Mouse (Mus musculus) midbrain, embryonic 16.5 days (tissue): ENCODE data around the gene Aup1. TPM values are rescaled to one million over a fixed set of nuclear protein-coding genes. Genes with fewer than 3 reads are reported as not detected.

ENCODE experiments used
- ATAC-seq: fragments of 200-750 bp; cut with Nextera tagmentation; 2 replicates; pipeline ENCODE4 v1.8.0; 2017; ENCODE audit warnings: moderate TSS enrichment
- H3K27ac ChIP-seq: fragments of 300-500 bp; sonication (generic); 2 replicates; pipeline ENCODE4 v1.5.1; 2014; ENCODE audit warnings: mild to moderate bottlenecking, low read length, mixed read lengths
- H3K27me3 ChIP-seq: fragments of 300-500 bp; sonication (generic); 2 replicates; pipeline ENCODE4 v1.6.1; 2014; ENCODE audit warnings: low read depth, low read length, mixed read lengths; ENCODE audit not compliant: control insufficient read depth, insufficient read depth
- H3K36me3 ChIP-seq: fragments of 300-500 bp; sonication (generic); 2 replicates; pipeline ENCODE4 v1.6.1; 2014; ENCODE audit warnings: mild to moderate bottlenecking, low read length, moderate library complexity, mixed read lengths; ENCODE audit not compliant: control insufficient read depth, insufficient read depth
- H3K4me1 ChIP-seq: fragments of 300-500 bp; sonication (generic); 2 replicates; pipeline ENCODE4 v1.6.1; 2014; ENCODE audit warnings: mild to moderate bottlenecking, low read length, mixed read lengths; ENCODE audit not compliant: control insufficient read depth, insufficient read depth
- H3K4me2 ChIP-seq: fragments of 300-500 bp; sonication (generic); 2 replicates; pipeline ENCODE4 v1.6.1; 2014; ENCODE audit warnings: mild to moderate bottlenecking, low read length, mixed read lengths
- H3K4me3 ChIP-seq: fragments of 300-500 bp; sonication (generic); 2 replicates; pipeline ENCODE4 v1.5.1; 2014; ENCODE audit warnings: low read depth, mild to moderate bottlenecking, low read length, moderate library complexity, mixed read lengths
- H3K9ac ChIP-seq: fragments of 300-500 bp; sonication (generic); 2 replicates; pipeline ENCODE4 v1.6.1; 2014; ENCODE audit warnings: low read depth, low read length, mixed read lengths
- H3K9me3 ChIP-seq: fragments of 300-500 bp; sonication (generic); replicated peaks from 2 replicates; pipeline ENCODE4 v1.6.1; 2014; ENCODE audit warnings: mild to moderate bottlenecking, low read length, mixed read lengths; ENCODE audit not compliant: control insufficient read depth, poor library complexity, severe bottlenecking
- WGBS: fragments of 180-500 bp; shearing (Covaris S2); extraction: QIAGEN DNeasy Blood & Tissue Kit; methylation state at CpG from one replicate; pipeline ENCODE4 v1.1.7; 2014; 5-methylcytosine and 5-hydroxymethylcytosine counted together
- polyA plus RNA-seq: library from polyadenylated mRNA; unstranded; fragments of >200 nt; fragmentation: Nextera tagmentation; extraction: Ambion mirVana; gene quantifications from 2 replicates; pipeline ENCODE4 v1.2.1, GENCODE M21; 2015

The Aup1 gene
- polyA plus RNA-seq, 1 experiment from 2014 or later, result 184 TPM

GRCm38 (mm10) chr6:83070247-83070310, 15.8 kb downstream of the Aup1 start, which contains the start of gene Tlx2:
Gene Tlx2 (minus strand): TSS chr6:83070293.
- Histone ChIP-seq H3K27ac (no peak within 1 kb of the TSS), H3K9ac (no peak within 1 kb of the TSS), H3K4me3 (peak within 1 kb of the TSS; percentile 22; the same call in 1 of the 2 replicates), H3K36me3 (no peaks in the 10 kb centered on the region), H3K4me2 (no peak within 1 kb of the TSS; the same call in 1 of the 2 replicates), H3K4me1 (no peaks in the 10 kb centered on the region; the same call in 1 of the 2 replicates), H3K9me3 (no peaks in the 10 kb centered on the region), H3K27me3 (peaks cover 82% of the 10 kb centered on the region)
- 0% methylated on average over 10 of the region's 10 CpGs for WGBS
- ATAC-seq, result no peak

DNA sequence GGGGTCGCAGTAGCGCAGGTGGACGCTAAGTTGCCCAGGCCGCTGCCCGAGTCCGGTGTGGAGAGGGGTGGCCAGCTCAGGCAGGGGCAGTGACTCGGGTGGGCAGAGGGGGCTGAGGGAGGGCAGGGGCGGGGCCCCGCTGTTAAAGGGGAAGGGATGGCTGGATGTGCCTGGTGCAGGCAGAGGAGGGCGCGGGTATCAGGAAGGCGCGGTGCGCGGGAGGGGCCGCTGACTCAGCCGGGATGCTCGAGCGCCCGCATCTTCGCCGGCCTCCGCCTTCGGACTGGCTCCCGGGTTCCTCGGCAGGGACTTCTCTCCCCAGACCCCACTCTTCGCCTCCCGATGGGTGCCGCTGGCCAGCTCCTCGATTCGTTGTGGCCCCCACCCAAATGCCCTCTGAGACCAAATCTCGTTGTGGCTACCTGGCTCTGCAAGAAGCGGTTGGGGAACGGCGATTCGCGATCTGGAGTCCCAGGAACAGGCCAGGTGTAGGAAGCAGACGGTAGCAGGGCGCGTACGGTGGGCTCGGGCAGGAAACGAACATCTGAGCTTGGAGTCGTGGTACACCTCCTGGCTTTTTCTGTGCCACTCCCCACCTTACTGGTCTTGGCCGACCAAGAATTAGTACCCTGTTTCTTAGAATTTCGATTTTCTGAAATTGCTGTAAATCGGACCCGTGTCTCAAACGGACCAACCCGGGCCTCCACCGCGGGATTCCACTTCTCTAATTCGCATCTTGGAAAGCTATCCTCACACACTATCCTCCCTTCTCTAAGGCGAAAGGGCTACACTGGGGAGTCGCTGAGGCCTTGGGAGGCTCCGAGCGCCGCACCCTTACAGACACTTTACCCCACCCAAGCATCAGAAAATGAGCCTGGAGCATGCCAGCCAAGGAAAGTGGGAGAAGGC, 16.2 kb downstream of the Aup1 start:
- Histone ChIP-seq H3K9ac (no peak overlapping the region), H3K36me3 (no peaks in the 10 kb centered on the region), H3K27me3 (peaks cover 82% of the 10 kb centered on the region), H3K27ac (no peak overlapping the region), H3K9me3 (no peaks in the 10 kb centered on the region), H3K4me1 (no peaks in the 10 kb centered on the region; the same call in 1 of the 2 replicates), H3K4me2 (no peak overlapping the region), H3K4me3 (no peak overlapping the region)
- 0 out of 2 replicates have a peak, but pooled peaks have one; percentile 9 for ATAC-seq
- 1% methylated on average over 58 of the region's 58 CpGs for WGBS

DNA sequence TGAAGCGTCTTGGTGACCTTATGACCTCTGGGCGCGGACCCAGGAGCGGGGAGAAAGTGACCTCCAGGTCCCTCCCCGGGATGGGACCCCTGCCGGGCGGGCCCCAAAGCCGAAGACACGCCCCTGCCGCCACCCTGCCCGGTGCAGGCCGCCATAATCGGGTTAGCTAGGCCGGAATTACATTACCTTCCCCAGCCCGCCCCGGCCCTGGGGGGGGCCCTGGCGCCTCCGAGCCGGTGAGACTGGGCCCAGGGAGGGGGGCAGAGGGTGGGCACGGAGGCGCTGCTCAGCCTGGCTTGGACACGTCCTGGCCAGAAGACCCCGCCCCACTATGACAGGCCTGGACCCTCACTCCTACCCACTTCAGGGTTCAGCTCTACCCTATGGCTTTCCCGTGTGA, 16.9 kb downstream of the Aup1 start:
- WGBS, result 0% methylated on average over 24 of the region's 24 CpGs
- no peak for ATAC-seq
- Histone ChIP-seq H3K4me2 (no peak overlapping the region), H3K4me1 (no peaks in the 10 kb centered on the region; the same call in 1 of the 2 replicates), H3K9me3 (no peaks in the 10 kb centered on the region), H3K9ac (no peak overlapping the region), H3K27me3 (peaks cover 80% of the 10 kb centered on the region), H3K4me3 (no peak overlapping the region), H3K27ac (no peak overlapping the region), H3K36me3 (no peaks in the 10 kb centered on the region)

DNA sequence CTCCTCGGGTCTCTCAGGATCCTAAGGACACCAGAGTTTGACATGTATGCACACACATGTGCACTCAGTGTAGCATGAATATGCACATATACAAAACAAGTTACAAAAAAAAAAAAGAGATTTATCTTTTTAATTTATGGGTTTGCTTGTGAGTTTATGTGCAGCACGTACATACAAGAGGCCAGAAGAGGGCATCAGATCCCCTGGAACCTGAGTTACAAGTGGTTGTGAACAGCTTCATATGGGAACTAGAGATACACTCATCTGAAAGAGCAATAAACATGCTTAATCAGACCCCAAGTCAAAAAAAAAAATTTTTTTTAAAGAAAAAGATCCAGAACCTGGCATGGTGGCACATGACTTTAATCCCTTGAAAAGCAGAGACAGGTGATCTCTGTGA, 20.7 kb downstream of the Aup1 start:
- Histone ChIP-seq H3K4me2 (no peak overlapping the region), H3K27me3 (peaks cover 50% of the 10 kb centered on the region), H3K4me3 (no peak overlapping the region), H3K9ac (no peak overlapping the region), H3K9me3 (no peaks in the 10 kb centered on the region), H3K36me3 (no peaks in the 10 kb centered on the region), H3K4me1 (peaks cover 17% of the 10 kb centered on the region), H3K27ac (no peak overlapping the region)
- ATAC-seq, result no peak
- WGBS, result 21% methylated on average over 2 of the region's 2 CpGs

DNA sequence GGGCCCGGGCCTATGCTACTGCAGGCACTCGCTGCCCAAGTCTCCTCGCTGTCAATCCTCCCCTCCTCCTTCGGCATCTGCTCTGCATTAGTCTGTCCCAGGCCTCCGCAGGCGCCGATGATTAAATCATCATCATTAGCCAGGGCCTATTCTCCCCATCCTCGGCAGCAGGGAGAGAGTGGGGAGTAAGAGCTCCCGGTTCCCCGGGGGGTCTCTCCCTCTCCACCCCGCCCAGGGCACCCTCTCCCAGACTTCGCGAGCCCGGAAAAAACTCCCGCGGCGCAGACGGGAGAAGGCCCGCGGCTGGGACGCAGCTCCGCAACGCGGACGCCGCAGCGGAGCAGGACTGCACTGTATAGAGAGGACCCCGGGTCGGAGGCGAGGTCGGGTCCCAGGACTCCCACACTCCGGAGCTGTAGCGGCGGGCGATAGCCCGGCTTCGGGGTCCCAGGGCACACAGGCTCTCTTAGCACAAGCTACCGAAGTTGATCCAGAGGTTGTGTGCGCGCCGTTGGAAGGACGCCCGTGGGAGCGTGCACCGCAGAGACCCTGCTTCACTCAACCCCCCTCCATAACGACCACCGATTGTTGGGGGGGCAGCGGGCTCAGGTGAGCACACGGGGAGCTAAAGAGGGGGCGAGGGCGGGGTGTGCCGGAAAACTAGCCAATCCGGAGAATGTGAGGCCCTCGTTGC, 23.5 kb downstream of the Aup1 start, which contains the start of gene Pcgf1:
Gene Pcgf1, plus strand, starts transcription at position 240 of the 694 bp plus-strand sequence.
- Histone ChIP-seq H3K4me3 (peak within 1 kb of the TSS; percentile 79), H3K36me3 (0 out of 2 replicates have a peak, but pooled peaks cover 4% of the 10 kb centered on the region), H3K27me3 (peaks cover 40% of the 10 kb centered on the region), H3K27ac (peak within 1 kb of the TSS; percentile 95), H3K9ac (peak within 1 kb of the TSS; percentile 88), H3K4me2 (peak within 1 kb of the TSS; percentile 97), H3K9me3 (no peaks in the 10 kb centered on the region), H3K4me1 (peaks cover 17% of the 10 kb centered on the region)
- WGBS, result under 1% methylated on average over 54 of the region's 54 CpGs
- ATAC-seq, result peak; percentile 95

GRCm38 (mm10) chr6:83078324-83078858, 24.1 kb downstream of the Aup1 start:
- peak; percentile 92 for ATAC-seq
- peak overlapping the region; percentile 78 for H3K9ac ChIP-seq
- H3K4me2 ChIP-seq, result peak overlapping the region; percentile 78
- H3K36me3 ChIP-seq, result 0 out of 2 replicates have a peak, but pooled peaks cover 4% of the 10 kb centered on the region
- under 1% methylated on average over 46 of the region's 46 CpGs for WGBS
- H3K4me3 ChIP-seq, result peak overlapping the region; percentile 79
- no peaks in the 10 kb centered on the region for H3K9me3 ChIP-seq
- H3K4me1 ChIP-seq, result peaks cover 17% of the 10 kb centered on the region
- H3K27me3 ChIP-seq, result peaks cover 40% of the 10 kb centered on the region
- H3K27ac ChIP-seq, result peak overlapping the region; percentile 95

DNA sequence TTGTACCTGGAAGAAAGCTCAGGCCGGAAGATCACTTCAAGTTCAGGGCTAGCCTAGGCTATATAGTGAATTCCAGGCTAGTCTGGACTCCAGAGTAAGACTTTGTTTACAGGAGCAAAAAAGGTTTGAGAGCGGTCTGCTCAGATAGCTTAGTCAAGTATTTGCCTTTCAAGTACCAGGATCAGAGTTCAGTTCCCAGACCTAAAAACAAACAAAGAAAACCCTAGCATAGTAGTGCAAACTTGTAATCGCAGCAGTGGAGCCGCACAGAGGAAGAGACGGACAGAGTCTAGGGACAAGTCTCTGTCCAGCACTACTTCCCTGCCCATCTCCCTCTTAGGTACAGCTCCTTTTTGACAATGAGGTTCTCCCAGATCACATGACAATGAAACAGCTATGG, 25.9 kb downstream of the Aup1 start:
- 0 out of 2 replicates have a peak, but pooled peaks cover 4% of the 10 kb centered on the region for H3K36me3 ChIP-seq
- no peak overlapping the region for H3K4me3 ChIP-seq
- H3K4me2 ChIP-seq, result no peak overlapping the region
- no peak overlapping the region for H3K9ac ChIP-seq
- ATAC-seq, result no peak
- H3K9me3 ChIP-seq, result no peaks in the 10 kb centered on the region
- H3K27me3 ChIP-seq, result peaks cover 40% of the 10 kb centered on the region
- H3K4me1 ChIP-seq, result peaks cover 17% of the 10 kb centered on the region
- WGBS, result 96% methylated on average over 5 of the region's 5 CpGs
- H3K27ac ChIP-seq, result no peak overlapping the region

GRCm38 (mm10) chr6:83083497-83083896, 29.2 kb downstream of the Aup1 start:
- peaks cover 57% of the 10 kb centered on the region for H3K27me3 ChIP-seq
- H3K4me2 ChIP-seq, result no peak overlapping the region
- 13% methylated on average over 5 of the region's 5 CpGs for WGBS
- no peaks in the 10 kb centered on the region for H3K9me3 ChIP-seq
- H3K27ac ChIP-seq, result no peak overlapping the region
- H3K4me3 ChIP-seq, result no peak overlapping the region
- H3K9ac ChIP-seq, result no peak overlapping the region
- peaks cover 13% of the 10 kb centered on the region for H3K4me1 ChIP-seq
- ATAC-seq, result no peak
- 0 out of 2 replicates have a peak, but pooled peaks cover 4% of the 10 kb centered on the region for H3K36me3 ChIP-seq

GRCm38 (mm10) chr6:83084477-83084876, 30.2 kb downstream of the Aup1 start:
- 2% methylated on average over 6 of the region's 6 CpGs for WGBS
- H3K4me2 ChIP-seq, result no peak overlapping the region
- ATAC-seq, result no peak

More at GRCm38 (mm10) chr6:83084477-83084876, 30.2 kb downstream of the Aup1 start:
- Histone ChIP-seq H3K27me3 (peaks cover 65% of the 10 kb centered on the region), H3K4me3 (no peak overlapping the region), H3K27ac (no peak overlapping the region), H3K4me1 (peaks cover 6% of the 10 kb centered on the region), H3K9ac (no peak overlapping the region), H3K36me3 (0 out of 2 replicates have a peak, but pooled peaks cover 4% of the 10 kb centered on the region), H3K9me3 (no peaks in the 10 kb centered on the region)
